Mouse (Mus musculus) hindbrain, embryonic 13.5 days (tissue): ENCODE results near the gene Cuedc2. TPM values are rescaled to one million over a fixed set of nuclear protein-coding genes. Genes with fewer than 3 reads are reported as not detected.

Source experiments
- ATAC-seq: fragments of 200-750 bp; cut with Nextera tagmentation; 2 replicates; pipeline ENCODE4 v1.8.0; 2017; ENCODE audit warnings: moderate TSS enrichment; ENCODE audit not compliant: low FRiP score
- H3K27ac ChIP-seq: fragments of 300-500 bp; sonication (generic); 2 replicates; pipeline ENCODE4 v1.5.1; 2015; ENCODE audit warnings: inconsistent platforms, mild to moderate bottlenecking, moderate library complexity
- H3K27me3 ChIP-seq: fragments of 300-500 bp; sonication (generic); 2 replicates; pipeline ENCODE4 v1.6.1; 2015; ENCODE audit warnings: mild to moderate bottlenecking, inconsistent platforms
- H3K36me3 ChIP-seq: fragments of 300-500 bp; sonication (generic); 2 replicates; pipeline ENCODE4 v1.6.1; 2015; ENCODE audit warnings: mild to moderate bottlenecking, inconsistent platforms
- H3K4me1 ChIP-seq: fragments of 300-500 bp; sonication (generic); replicated peaks from 2 replicates; pipeline ENCODE4 v1.6.1; 2015; ENCODE audit warnings: inconsistent platforms
- H3K4me2 ChIP-seq: fragments of 300-500 bp; sonication (generic); 2 replicates; pipeline ENCODE4 v1.6.1; 2015; ENCODE audit warnings: inconsistent platforms, mild to moderate bottlenecking, moderate library complexity
- H3K4me3 ChIP-seq: fragments of 300-500 bp; sonication (generic); 2 replicates; pipeline ENCODE4 v1.5.1; 2015; ENCODE audit warnings: mild to moderate bottlenecking, inconsistent platforms
- H3K9ac ChIP-seq: fragments of 300-500 bp; sonication (generic); 2 replicates; pipeline ENCODE4 v1.6.1; 2015; ENCODE audit warnings: mild to moderate bottlenecking, inconsistent platforms
- H3K9me3 ChIP-seq: fragments of 300-500 bp; sonication (generic); 2 replicates; pipeline ENCODE4 v1.6.1; 2016; ENCODE audit warnings: inconsistent platforms
- WGBS: fragments of 180-500 bp; shearing (Covaris S2); methylation state at CpG from one replicate; pipeline ENCODE4 v1.1.7; 2015; 5-methylcytosine and 5-hydroxymethylcytosine counted together
- polyA plus RNA-seq: library from polyadenylated mRNA; unstranded; fragments of >200 nt; fragmentation: Nextera tagmentation; extraction: Ambion mirVana; gene quantifications from 2 replicates; pipeline ENCODE4 v1.2.1, GENCODE M21; 2015

Cuedc2 gene
- polyA plus RNA-seq, 1 experiment from 2014 or later = 326 TPM

DNA sequence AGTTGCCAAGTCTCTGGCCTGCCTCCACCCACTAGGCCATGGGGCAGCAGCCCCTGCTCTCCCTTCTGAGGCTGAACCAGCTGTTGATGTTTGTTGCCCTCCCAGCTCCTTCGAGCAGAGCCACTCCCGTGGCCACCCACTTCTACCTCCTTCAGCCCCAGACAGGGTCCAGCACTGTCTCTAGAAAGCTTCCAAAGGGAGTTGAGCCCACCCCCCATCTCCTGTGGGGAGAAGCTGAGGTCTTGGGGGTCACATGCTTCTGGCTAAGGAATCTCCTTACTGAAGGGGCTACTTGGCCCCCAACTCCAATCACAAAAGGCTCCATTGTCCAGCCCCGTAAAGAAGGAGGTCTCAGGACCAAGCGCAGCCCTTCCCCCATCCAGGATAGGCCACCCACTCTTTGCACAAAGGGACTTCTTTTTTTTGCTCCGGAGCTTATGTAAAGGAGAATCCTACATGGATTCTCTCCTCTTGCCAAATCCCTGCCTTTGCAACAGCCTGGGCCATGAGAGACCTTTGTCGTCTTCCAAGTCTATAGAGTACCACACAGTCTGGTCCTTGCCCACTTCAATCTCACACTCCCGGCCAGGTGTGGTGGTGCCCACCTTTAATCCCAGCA lies 5.7 kb downstream of the Cuedc2 start:
- Histone ChIP-seq H3K27me3 (no peaks in the 10 kb centered on the region), H3K4me3 (no peak overlapping the region), H3K4me1 (peaks cover 40% of the 10 kb centered on the region), H3K9ac (0 out of 2 replicates have a peak overlapping the region, but pooled peaks have one; percentile 0), H3K27ac (0 out of 2 replicates have a peak overlapping the region, but pooled peaks have one; percentile 6), H3K9me3 (no peaks in the 10 kb centered on the region), H3K36me3 (peaks cover 26% of the 10 kb centered on the region), H3K4me2 (no peak overlapping the region)
- WGBS = 42% methylated on average over 7 of the region's 7 CpGs
- ATAC-seq = no peak

GRCm38 (mm10) chr19:46331936-46332335 lies 6.6 kb downstream of the Cuedc2 start:
- no peak for ATAC-seq
- Histone ChIP-seq H3K4me2 (peak overlapping the region; percentile 1; the same call in 1 of the 2 replicates), H3K4me1 (peaks cover 39% of the 10 kb centered on the region), H3K9ac (0 out of 2 replicates have a peak overlapping the region, but pooled peaks have one; percentile 26), H3K27me3 (no peaks in the 10 kb centered on the region), H3K4me3 (no peak overlapping the region), H3K36me3 (peaks cover 26% of the 10 kb centered on the region), H3K27ac (no peak overlapping the region), H3K9me3 (no peaks in the 10 kb centered on the region)
- WGBS = 91% methylated on average over 3 of the region's 3 CpGs

DNA sequence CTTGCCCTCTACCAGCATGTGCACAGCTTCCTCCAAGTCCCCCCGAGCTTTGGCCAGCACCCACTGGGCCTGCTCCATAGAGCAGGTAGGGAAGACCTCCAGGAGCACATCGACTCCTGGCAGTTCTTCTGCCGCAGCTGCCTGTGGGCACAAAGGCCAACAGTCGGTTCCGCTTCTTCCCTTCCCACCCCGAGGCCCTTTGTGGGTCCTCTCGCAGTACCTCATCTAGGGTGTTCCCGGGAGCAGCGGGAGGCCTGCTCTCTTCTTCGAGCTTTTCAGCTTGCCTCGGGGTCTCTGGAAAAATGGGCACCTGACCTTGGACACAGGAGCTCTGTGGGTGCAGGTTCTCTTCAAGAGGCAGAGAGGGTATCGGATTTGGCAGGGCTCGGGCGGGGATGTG lies 7.2 kb downstream of the Cuedc2 start:
- Histone ChIP-seq H3K9ac (no peak overlapping the region; the same call in 1 of the 2 replicates), H3K4me1 (peaks cover 37% of the 10 kb centered on the region), H3K27ac (no peak overlapping the region), H3K9me3 (no peaks in the 10 kb centered on the region), H3K4me3 (no peak overlapping the region), H3K27me3 (no peaks in the 10 kb centered on the region), H3K36me3 (peaks cover 26% of the 10 kb centered on the region), H3K4me2 (peak overlapping the region; percentile 17; the same call in 1 of the 2 replicates)
- ATAC-seq = no peak
- WGBS = 93% methylated on average over 14 of the region's 14 CpGs

DNA sequence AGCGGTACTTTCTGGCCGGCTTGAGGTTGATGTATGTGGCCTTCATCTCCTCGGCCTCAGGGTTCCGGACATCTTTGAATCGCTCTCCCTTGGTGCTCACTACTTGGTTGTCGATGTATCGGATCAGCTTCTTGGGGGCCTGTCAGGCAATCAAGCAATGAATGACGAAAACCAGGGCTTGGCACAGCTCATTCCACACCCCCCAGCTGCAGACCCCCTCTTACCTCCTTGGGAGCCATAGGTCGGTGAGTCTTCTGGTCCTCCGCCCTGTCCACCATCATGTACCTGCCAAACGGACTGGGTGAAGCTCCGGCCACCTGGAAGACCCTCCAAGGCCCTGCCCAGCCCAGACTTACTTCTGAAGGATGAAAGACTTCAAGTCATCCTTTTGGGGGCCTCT lies 7.8 kb downstream of the Cuedc2 start:
- H3K27me3 ChIP-seq = peaks cover 4% of the 10 kb centered on the region
- no peak for ATAC-seq

GRCm38 (mm10) chr19:46329951-46330350 lies 8.6 kb downstream of the Cuedc2 start:
- H3K9ac ChIP-seq = peak overlapping the region; percentile 24; the same call in 1 of the 2 replicates
- H3K9me3 ChIP-seq = no peaks in the 10 kb centered on the region
- H3K4me1 ChIP-seq = peaks cover 48% of the 10 kb centered on the region
- H3K4me3 ChIP-seq = peak overlapping the region; percentile 61; the same call in 1 of the 2 replicates
- H3K27ac ChIP-seq = no peak overlapping the region
- 6% methylated on average over 16 of the region's 16 CpGs for WGBS
- H3K36me3 ChIP-seq = peaks cover 26% of the 10 kb centered on the region
- no peak for ATAC-seq
- H3K27me3 ChIP-seq = peaks cover 11% of the 10 kb centered on the region
- H3K4me2 ChIP-seq = peak overlapping the region; percentile 99

More for the DNA sequence above, 7.8 kb downstream of the Cuedc2 start:
- Histone ChIP-seq H3K9me3 (no peaks in the 10 kb centered on the region), H3K4me1 (peaks cover 42% of the 10 kb centered on the region), H3K4me2 (no peak overlapping the region), H3K36me3 (peaks cover 26% of the 10 kb centered on the region), H3K4me3 (no peak overlapping the region), H3K9ac (peak overlapping the region; percentile 24; the same call in 1 of the 2 replicates), H3K27ac (no peak overlapping the region)
- 93% methylated on average over 12 of the region's 12 CpGs for whole genome bisulfite sequencing

- Histone ChIP-seq H3K4me3 (peak overlapping the region; percentile 61), H3K4me2 (peak overlapping the region; percentile 99), H3K36me3 (peaks cover 26% of the 10 kb centered on the region), H3K27ac (peak overlapping the region; percentile 97), H3K9ac (peak overlapping the region; percentile 84), H3K27me3 (peaks cover 19% of the 10 kb centered on the region), H3K9me3 (no peaks in the 10 kb centered on the region), H3K4me1 (peaks cover 56% of the 10 kb centered on the region)
- WGBS = 2% methylated on average over 53 of the region's 54 CpGs
- peak; percentile 6 for ATAC-seq
These were observed 9.4 kb downstream of the Cuedc2 start for GRCm38 (mm10) chr19:46329031-46329641.

DNA sequence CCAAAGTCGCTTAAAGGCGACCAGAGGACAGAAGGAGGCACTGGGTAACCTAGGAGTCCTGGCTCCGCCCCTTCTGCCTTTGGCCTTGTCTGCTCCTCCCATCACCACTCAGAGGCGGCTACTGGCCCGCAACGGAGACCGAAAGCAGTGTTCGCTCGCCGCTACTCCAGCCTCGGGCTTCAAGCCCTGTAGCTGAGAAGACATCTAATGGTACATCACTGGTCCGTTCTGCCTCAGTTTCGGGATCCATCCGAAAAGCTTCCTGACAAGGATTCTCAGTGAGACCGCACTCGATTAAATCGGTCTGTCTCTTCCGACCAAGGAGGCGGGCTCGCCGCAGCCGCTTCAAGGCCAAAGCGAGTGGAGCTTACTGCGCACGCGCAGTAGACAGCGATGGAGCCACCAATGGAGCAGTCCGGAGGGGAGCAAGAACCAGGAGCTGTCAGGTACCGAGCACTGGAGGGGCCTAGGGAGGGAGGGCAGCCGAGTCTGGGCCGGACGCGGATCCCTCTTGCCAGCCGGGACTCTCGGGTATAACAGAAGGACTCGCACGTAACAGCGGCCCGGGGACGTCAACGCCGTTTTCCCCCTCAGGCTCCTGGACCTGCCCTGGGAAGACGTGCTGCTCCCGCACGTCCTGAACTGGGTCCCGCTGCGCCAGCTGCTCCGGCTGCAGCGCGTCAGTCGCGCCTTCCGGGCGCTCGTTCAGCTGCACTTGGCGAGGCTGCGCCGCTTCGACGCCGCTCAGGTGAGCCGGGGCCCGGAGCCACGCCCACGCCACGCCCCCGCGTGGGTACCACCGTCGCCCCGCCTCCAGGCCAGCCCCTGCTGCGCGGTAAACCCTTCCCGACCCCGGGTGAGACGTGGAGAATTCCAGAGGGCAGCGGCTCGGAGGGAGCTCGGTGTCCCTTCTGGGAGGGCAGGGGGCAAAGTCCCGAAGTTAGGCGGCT lies 10.1 kb downstream of the Cuedc2 start, which contains the start of gene Fbxl15:
Fbxl15 (plus strand) TSS at position 104 of the 950 bp plus-strand sequence.
- WGBS = under 1% methylated on average over 81 of the region's 81 CpGs
- H3K4me2 ChIP-seq = peak within 1 kb of the TSS; percentile 99
- H3K36me3 ChIP-seq = peaks cover 26% of the 10 kb centered on the region
- no peaks in the 10 kb centered on the region for H3K9me3 ChIP-seq
- peaks cover 64% of the 10 kb centered on the region for H3K4me1 ChIP-seq
- H3K4me3 ChIP-seq = peak within 1 kb of the TSS; percentile 61
- peak; percentile 86 for ATAC-seq
- peaks cover 27% of the 10 kb centered on the region for H3K27me3 ChIP-seq
- peak within 1 kb of the TSS; percentile 97 for H3K27ac ChIP-seq
- peak within 1 kb of the TSS; percentile 84 for H3K9ac ChIP-seq

DNA sequence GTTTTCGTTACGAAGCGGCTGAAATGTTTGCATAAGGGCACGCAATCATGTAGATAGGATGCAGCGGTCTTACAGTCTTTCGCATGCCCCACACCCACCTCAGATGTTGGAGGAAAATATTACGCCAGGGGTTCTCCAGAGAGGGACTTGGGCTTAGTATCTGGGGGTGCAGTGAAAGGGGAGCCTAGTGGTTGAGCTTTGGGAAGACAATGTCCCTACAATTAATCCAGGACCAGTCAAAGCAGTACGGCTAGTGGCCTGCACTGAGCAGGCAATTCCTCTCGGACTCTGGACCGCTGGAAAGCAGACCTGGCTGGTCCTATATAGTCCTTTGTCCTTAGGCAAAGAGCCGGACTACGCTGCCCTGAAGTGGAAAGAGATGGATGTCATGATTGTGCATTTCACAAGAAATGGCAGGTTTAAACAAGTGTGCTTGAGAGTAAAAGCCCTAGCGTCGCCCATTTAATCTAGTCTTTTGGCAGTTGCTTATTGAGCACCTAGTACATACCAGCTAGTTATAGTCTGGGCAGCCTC lies 10.9 kb downstream of the Cuedc2 start:
- H3K36me3 ChIP-seq = peaks cover 26% of the 10 kb centered on the region
- peak overlapping the region; percentile 99 for H3K4me2 ChIP-seq
- peak overlapping the region; percentile 84 for H3K9ac ChIP-seq
- peaks cover 33% of the 10 kb centered on the region for H3K27me3 ChIP-seq
- peak overlapping the region; percentile 61 for H3K4me3 ChIP-seq
- ATAC-seq = no peak
- WGBS = 27% methylated on average over 14 of the region's 14 CpGs
- H3K27ac ChIP-seq = peak overlapping the region; percentile 97
- H3K4me1 ChIP-seq = peaks cover 68% of the 10 kb centered on the region
- H3K9me3 ChIP-seq = no peaks in the 10 kb centered on the region

DNA sequence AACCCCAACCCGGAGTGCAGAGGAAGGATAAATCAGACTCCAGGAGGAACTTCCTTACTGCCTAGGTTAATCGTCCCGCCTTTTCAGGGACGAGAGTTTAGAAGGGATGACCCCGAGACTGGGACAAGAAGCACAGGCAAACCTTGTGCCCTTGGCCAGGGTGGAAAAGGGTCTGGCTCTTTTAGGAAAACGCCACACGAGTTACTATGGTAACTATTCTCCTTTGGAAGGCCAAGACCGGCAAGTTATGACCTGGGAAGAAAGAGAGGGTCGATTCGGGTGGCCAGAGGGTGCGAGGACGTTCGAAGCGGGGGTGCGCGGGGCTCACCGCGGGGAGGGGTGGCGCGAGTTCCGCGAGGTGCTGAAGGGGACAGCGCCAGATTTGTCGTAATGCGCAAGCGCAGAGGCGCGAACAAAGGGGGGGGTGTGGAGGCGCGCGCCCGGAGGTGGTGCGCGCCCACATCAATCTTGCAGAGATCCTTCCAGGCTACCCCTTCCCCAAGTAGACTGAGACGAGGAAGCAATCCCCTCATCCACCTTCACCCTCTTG lies 11.7 kb downstream of the Cuedc2 start, which contains the start of gene Psd:
Psd (minus strand) TSS at position 401 of the 550 bp plus-strand sequence.
- H3K27me3 ChIP-seq = peaks cover 33% of the 10 kb centered on the region
- H3K9ac ChIP-seq = peak within 1 kb of the TSS; percentile 84

DNA sequence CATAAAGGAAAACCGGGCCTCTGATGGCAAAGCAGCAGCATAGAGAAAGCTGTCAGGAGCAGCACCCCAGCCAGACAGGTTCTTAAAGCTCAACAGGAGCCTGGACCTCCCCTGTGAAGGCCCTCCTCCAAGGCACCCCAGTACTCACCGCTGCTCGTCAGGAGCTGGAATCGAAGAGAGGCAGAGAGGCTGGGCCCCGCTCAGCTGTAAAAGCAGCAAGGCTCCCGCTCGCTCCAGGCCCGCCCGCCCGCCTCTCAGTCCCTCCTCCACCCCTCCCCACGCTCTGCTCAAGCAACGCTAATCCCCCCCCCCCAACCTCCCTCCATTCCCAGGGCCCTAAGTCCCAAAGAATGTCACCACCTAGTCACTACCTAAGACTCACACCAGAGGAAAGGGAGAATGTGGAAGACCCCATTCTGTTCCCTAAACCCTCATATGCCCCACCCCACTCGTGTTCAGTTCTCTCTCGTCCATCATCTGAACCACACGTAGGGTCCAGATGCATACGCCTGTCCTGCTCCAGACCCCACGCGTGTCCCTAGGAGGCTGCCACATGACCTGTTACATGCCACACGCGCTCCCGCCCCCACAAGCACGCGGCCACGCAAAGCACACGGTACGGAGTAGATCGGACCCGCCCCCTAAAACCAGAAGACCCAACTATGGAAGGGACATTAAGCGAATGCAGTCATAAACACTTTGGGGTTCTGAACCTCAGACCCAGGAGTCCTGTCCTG lies 12.3 kb downstream of the Cuedc2 start:
- no peak; the same call in 1 of the 2 replicates for ATAC-seq
- Histone ChIP-seq H3K4me3 (peak overlapping the region; percentile 61), H3K9me3 (no peaks in the 10 kb centered on the region), H3K9ac (peak overlapping the region; percentile 84), H3K4me2 (peak overlapping the region; percentile 99), H3K27me3 (peaks cover 33% of the 10 kb centered on the region), H3K27ac (peak overlapping the region; percentile 97), H3K4me1 (peaks cover 82% of the 10 kb centered on the region), H3K36me3 (peaks cover 11% of the 10 kb centered on the region)
- 2% methylated on average over 29 of the region's 29 CpGs for WGBS

More for the DNA sequence above, 11.7 kb downstream of the Cuedc2 start, which contains the start of gene Psd:
- ATAC-seq = no peak
- H3K4me3 ChIP-seq = peak within 1 kb of the TSS; percentile 61
- H3K4me2 ChIP-seq = peak within 1 kb of the TSS; percentile 99
- peaks cover 18% of the 10 kb centered on the region for H3K36me3 ChIP-seq
- H3K4me1 ChIP-seq = peaks cover 75% of the 10 kb centered on the region
- WGBS = under 1% methylated on average over 35 of the region's 35 CpGs
- H3K27ac ChIP-seq = peak within 1 kb of the TSS; percentile 97
- no peaks in the 10 kb centered on the region for H3K9me3 ChIP-seq

- Histone ChIP-seq H3K4me3 (peak overlapping the region; percentile 61), H3K27me3 (peaks cover 43% of the 10 kb centered on the region)
These were observed 13.6 kb downstream of the Cuedc2 start for GRCm38 (mm10) chr19:46324918-46325317.

More at GRCm38 (mm10) chr19:46324918-46325317, 13.6 kb downstream of the Cuedc2 start:
- Histone ChIP-seq H3K36me3 (no peaks in the 10 kb centered on the region), H3K9ac (peak overlapping the region; percentile 84), H3K4me2 (peak overlapping the region; percentile 99), H3K9me3 (no peaks in the 10 kb centered on the region), H3K27ac (no peak overlapping the region), H3K4me1 (peaks cover 88% of the 10 kb centered on the region)
- WGBS = 70% methylated on average over 5 of the region's 5 CpGs
- no peak for ATAC-seq
